Mouse (Mus musculus) intestine, embryonic 15.5 days (tissue): ENCODE data around the gene Dip2b. TPM values are rescaled to one million over a fixed set of nuclear protein-coding genes. Genes with fewer than 3 reads are reported as not detected.

Experiments
- ATAC-seq: fragments of 200-750 bp; cut with Nextera tagmentation; 2 replicates; pipeline ENCODE4 v1.8.0; 2017; ENCODE audit warnings: moderate TSS enrichment, moderate library complexity
- H3K27ac ChIP-seq: fragments of 300-500 bp; sonication (generic); 2 replicates; pipeline ENCODE4 v1.5.1; 2015; ENCODE audit warnings: mild to moderate bottlenecking, inconsistent platforms
- H3K27me3 ChIP-seq: fragments of 300-500 bp; sonication (generic); replicated peaks from 2 replicates; pipeline ENCODE4 v1.6.1; 2015; ENCODE audit warnings: inconsistent platforms
- H3K36me3 ChIP-seq: fragments of 300-500 bp; sonication (generic); 2 replicates; pipeline ENCODE4 v1.6.1; 2015; ENCODE audit warnings: inconsistent platforms
- H3K4me1 ChIP-seq: fragments of 300-500 bp; sonication (generic); replicated peaks from 2 replicates; pipeline ENCODE4 v1.6.1; 2015; ENCODE audit warnings: inconsistent platforms
- H3K4me2 ChIP-seq: fragments of 300-500 bp; sonication (generic); replicated peaks from 2 replicates; pipeline ENCODE4 v1.6.1; 2015; ENCODE audit warnings: mild to moderate bottlenecking, inconsistent platforms
- H3K4me3 ChIP-seq: fragments of 300-500 bp; sonication (generic); replicated peaks from 2 replicates; pipeline ENCODE4 v1.5.1; 2015; ENCODE audit warnings: inconsistent platforms
- H3K9ac ChIP-seq: fragments of 300-500 bp; sonication (generic); 2 replicates; pipeline ENCODE4 v1.6.1; 2015; ENCODE audit warnings: inconsistent platforms
- H3K9me3 ChIP-seq: fragments of 300-500 bp; sonication (generic); 2 replicates; pipeline ENCODE4 v1.6.1; 2016; ENCODE audit warnings: inconsistent platforms
- WGBS: fragments of 180-500 bp; shearing (Covaris S2); methylation state at CpG from one replicate; pipeline ENCODE4 v1.1.7; 2015; 5-methylcytosine and 5-hydroxymethylcytosine counted together
- polyA plus RNA-seq: library from polyadenylated mRNA; unstranded; fragments of >200 nt; fragmentation: Nextera tagmentation; extraction: Ambion mirVana; gene quantifications from 2 replicates; pipeline ENCODE4 v1.2.1, GENCODE M21; 2015

Gene Dip2b
- polyA plus RNA-seq, 1 experiment from 2014 or later: 7.6 TPM

DNA sequence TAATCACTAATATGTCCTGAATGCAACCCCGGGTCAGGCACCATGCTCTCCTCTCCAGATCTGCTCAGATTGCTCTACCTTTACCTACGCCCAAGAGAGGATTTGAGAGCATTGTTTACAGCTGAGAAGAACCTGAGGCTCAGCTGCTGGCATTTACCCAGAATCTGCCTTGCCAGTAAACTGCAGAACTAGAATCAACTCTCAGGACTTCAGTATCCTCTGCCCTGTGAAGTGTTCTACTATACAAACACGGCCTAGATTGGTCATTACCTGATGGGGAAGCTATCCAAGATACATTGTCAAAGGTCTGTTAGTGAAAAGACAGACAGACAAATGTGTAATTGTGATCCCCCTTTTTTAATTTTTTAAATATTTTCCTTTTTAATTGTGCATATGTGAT is 138.7 kb downstream of the Dip2b start:
- Histone ChIP-seq H3K9me3 (no peaks in the 10 kb centered on the region), H3K27me3 (no peaks in the 10 kb centered on the region), H3K4me2 (no peak overlapping the region), H3K4me3 (no peak overlapping the region), H3K9ac (no peak overlapping the region), H3K27ac (no peak overlapping the region), H3K36me3 (peaks cover 11% of the 10 kb centered on the region; the same call in 1 of the 2 replicates), H3K4me1 (no peaks in the 10 kb centered on the region)
- ATAC-seq: no peak
- 85% methylated on average over 3 of the region's 3 CpGs for WGBS

DNA sequence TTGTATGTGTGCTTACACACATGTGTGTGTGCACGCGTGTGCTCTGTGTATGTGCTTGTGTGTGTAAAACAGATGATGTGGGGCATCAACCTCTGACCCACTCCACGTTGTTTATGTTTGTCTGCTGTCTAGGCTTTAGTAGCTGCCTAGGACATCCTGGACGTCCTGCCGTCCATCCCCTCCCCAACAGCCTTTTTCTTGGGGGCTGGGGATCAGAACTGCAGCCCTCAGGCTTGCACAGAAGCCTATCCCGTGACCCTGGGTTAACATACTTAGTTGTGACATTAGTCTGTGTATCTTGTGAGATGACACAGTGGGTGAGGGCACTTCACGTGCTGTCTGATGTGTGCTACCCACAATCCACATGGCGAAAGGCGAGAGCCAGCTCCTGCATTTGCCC is 139.1 kb downstream of the Dip2b start:
- H3K9me3 ChIP-seq: no peaks in the 10 kb centered on the region
- H3K4me1 ChIP-seq: no peaks in the 10 kb centered on the region
- H3K4me3 ChIP-seq: no peak overlapping the region
- ATAC-seq: no peak
- no peak overlapping the region for H3K9ac ChIP-seq
- H3K4me2 ChIP-seq: no peak overlapping the region
- H3K27ac ChIP-seq: no peak overlapping the region
- H3K36me3 ChIP-seq: peaks cover 14% of the 10 kb centered on the region; the same call in 1 of the 2 replicates
- no peaks in the 10 kb centered on the region for H3K27me3 ChIP-seq
- WGBS: 78% methylated on average over 9 of the region's 9 CpGs

DNA sequence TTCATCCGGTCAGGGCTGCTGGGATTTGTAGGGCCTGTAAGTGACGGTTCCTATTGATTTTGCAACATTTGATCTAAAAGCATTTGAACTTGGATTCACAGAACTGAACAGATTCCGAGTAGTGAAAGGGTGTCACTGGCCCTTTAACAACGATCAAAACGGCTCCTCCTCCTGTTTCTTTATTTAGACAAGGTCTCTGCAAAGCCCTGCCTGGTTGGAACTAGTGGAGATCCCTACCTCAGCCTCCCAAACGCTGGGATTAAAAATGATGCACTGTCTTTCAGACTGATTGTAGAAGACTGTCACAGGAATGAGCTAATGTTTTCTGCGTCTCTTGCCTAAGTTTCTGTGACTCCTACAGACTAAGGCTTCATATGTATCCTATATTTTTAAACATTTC is 140.0 kb downstream of the Dip2b start:
- no peaks in the 10 kb centered on the region for H3K27me3 ChIP-seq
- H3K36me3 ChIP-seq: peaks cover 15% of the 10 kb centered on the region; the same call in 1 of the 2 replicates
- H3K4me3 ChIP-seq: no peak overlapping the region
- no peak overlapping the region for H3K27ac ChIP-seq
- H3K9ac ChIP-seq: no peak overlapping the region
- H3K9me3 ChIP-seq: no peaks in the 10 kb centered on the region
- no peaks in the 10 kb centered on the region for H3K4me1 ChIP-seq
- no peak overlapping the region for H3K4me2 ChIP-seq
- 42% methylated on average over 7 of the region's 7 CpGs for WGBS
- ATAC-seq: no peak

DNA sequence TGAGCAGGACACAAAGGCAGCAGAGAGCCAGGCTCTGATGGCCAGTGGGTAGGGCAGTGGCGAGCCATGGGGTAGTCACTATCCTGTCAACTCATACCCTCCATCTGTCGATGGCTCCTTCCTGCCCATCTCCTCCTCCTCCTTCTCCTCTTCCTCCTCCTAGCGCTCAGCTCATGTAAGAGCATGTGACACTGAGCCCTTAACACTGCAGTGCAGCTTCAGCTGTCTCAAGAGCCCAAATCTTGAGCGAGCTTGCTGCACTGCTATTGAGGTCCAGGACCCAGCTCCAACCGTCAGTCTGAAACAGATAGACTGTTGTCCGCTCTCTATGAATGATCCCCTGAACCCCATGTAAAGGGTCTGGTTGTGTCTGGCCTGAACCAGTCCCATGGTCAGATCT is 141.2 kb downstream of the Dip2b start:
- ATAC-seq: no peak
- H3K4me1 ChIP-seq: no peaks in the 10 kb centered on the region
- no peak overlapping the region for H3K4me2 ChIP-seq
- H3K27ac ChIP-seq: no peak overlapping the region
- H3K27me3 ChIP-seq: no peaks in the 10 kb centered on the region
- H3K36me3 ChIP-seq: peaks cover 13% of the 10 kb centered on the region
- H3K9me3 ChIP-seq: no peaks in the 10 kb centered on the region
- 91% methylated on average over 6 of the region's 6 CpGs for WGBS
- H3K4me3 ChIP-seq: no peak overlapping the region
- H3K9ac ChIP-seq: no peak overlapping the region

DNA sequence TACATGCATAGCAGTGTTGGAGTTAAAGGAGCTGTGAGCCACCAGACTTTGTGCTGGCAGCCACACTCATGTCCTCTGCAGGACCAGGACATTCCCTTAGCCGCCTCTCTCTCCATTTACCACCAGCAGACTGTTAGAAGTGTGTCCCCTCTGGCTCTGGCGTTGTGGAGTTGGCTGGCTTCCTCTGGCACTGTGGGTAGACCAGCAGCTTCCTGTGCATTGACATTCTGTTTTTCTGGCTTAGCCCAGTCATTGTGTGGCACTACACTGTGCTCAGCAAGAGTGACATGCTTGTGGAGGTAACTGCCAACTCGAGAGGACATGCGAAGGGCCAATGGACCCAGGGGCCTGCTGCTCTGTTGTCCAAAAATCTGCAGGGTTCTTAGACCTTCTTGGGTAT is 141.8 kb downstream of the Dip2b start:
- no peak overlapping the region for H3K4me2 ChIP-seq
- H3K36me3 ChIP-seq: peaks cover 16% of the 10 kb centered on the region
- H3K27me3 ChIP-seq: no peaks in the 10 kb centered on the region
- H3K4me3 ChIP-seq: no peak overlapping the region
- no peaks in the 10 kb centered on the region for H3K4me1 ChIP-seq
- 92% methylated on average over 4 of the region's 4 CpGs for WGBS
- no peak for ATAC-seq
- no peak overlapping the region for H3K9ac ChIP-seq
- H3K27ac ChIP-seq: no peak overlapping the region
- no peaks in the 10 kb centered on the region for H3K9me3 ChIP-seq

DNA sequence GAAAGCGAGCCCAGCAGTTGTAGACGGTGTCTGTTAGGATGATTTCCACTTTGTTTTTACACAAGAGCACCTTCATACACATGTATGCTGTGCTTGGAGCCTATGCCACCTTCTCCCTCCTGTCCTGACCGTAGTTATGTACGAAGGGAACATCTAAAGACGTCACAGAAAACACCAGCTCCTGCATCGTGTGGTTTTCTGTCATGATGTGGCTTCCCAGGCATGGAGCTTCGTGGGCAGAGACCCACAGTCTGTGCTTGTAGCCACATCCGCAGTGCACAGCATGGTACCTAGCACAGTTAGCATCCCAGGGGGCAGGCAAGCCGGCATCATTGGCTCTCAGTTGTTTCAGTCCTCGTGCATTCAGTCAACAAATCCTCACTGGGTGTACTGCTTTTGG is 143.4 kb downstream of the Dip2b start:
- 0 out of 2 replicates have a peak, but pooled peaks cover 3% of the 10 kb centered on the region for H3K4me1 ChIP-seq
- WGBS: 87% methylated on average over 10 of the region's 10 CpGs
- H3K27ac ChIP-seq: no peak overlapping the region
- no peak for ATAC-seq
- H3K36me3 ChIP-seq: peaks cover 16% of the 10 kb centered on the region
- no peak overlapping the region for H3K4me3 ChIP-seq
- no peaks in the 10 kb centered on the region for H3K27me3 ChIP-seq
- no peak overlapping the region for H3K9ac ChIP-seq
- no peaks in the 10 kb centered on the region for H3K9me3 ChIP-seq
- no peak overlapping the region for H3K4me2 ChIP-seq

DNA sequence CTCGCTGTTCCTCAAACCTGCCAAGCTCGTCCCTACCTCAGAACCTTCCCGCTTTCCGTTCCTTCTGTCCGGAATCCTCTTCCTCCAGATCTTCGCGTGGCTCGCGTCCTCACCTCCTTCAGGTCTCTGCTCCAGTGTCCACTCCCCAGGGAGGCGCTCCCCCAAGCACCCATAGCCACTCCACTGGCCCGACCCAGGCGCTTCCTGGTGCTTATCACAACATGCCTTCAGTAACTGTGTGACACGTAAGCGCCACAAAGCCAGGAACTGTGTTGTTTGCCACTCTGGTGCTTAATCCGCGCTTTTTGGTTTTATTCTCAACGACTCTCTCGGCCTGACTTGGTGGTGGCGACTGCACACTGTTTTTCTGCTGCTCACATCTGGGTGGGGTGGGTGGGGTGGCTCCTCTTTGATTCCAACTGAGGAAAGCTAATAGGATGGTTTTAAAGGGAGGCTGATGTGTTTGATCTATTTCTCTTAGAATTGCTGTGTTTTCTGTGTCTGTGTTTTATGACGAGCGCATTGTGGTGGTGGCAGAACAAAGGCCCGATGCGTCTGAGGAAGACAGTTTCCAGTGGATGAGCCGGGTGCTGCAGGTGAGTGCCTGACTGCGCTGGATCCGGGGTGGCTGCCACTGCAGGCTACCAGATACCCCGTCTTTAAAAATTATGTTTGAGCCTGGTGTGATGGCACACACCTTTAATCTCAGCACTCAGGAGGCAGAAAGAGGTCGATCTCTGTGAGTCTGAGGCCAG is 144.2 kb downstream of the Dip2b start:
- peaks cover 16% of the 10 kb centered on the region for H3K36me3 ChIP-seq
- no peak for ATAC-seq
- H3K27ac ChIP-seq: no peak overlapping the region

DNA sequence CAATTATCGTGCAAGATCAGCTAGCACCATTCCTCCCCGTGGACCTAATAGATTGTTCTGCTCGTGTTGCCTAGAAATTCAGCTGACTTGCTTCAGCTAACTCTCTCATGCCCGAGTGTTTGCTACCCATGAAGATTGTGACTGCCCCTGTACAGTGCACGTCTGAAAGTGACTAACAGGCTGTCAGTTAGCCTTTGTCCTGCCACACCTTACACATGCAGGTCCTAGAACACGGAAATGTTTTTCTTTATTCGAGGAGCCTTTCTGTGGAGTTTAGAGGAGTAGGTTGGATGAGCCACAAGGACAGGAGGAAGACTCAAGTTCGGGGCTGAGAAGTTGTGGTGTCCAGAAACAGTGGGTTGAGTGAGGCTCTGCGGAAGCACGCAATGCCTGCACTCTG is 145.0 kb downstream of the Dip2b start:
- peak; percentile 80 for ATAC-seq
- H3K4me3 ChIP-seq: no peak overlapping the region
- no peak overlapping the region for H3K4me2 ChIP-seq
- no peak overlapping the region for H3K9ac ChIP-seq
- peaks cover 3% of the 10 kb centered on the region; the same call in 1 of the 2 replicates for H3K4me1 ChIP-seq
- peaks cover 13% of the 10 kb centered on the region for H3K36me3 ChIP-seq
- 81% methylated on average over 10 of the region's 10 CpGs for WGBS
- H3K27me3 ChIP-seq: no peaks in the 10 kb centered on the region
- no peaks in the 10 kb centered on the region for H3K9me3 ChIP-seq
- H3K27ac ChIP-seq: no peak overlapping the region

More for the DNA sequence above, 144.2 kb downstream of the Dip2b start:
- H3K9ac ChIP-seq: no peak overlapping the region
- 87% methylated on average over 28 of the region's 28 CpGs for whole genome bisulfite sequencing
- no peak overlapping the region for H3K4me2 ChIP-seq
- H3K4me1 ChIP-seq: 0 out of 2 replicates have a peak, but pooled peaks cover 3% of the 10 kb centered on the region
- no peak overlapping the region for H3K4me3 ChIP-seq
- no peaks in the 10 kb centered on the region for H3K9me3 ChIP-seq
- no peaks in the 10 kb centered on the region for H3K27me3 ChIP-seq

DNA sequence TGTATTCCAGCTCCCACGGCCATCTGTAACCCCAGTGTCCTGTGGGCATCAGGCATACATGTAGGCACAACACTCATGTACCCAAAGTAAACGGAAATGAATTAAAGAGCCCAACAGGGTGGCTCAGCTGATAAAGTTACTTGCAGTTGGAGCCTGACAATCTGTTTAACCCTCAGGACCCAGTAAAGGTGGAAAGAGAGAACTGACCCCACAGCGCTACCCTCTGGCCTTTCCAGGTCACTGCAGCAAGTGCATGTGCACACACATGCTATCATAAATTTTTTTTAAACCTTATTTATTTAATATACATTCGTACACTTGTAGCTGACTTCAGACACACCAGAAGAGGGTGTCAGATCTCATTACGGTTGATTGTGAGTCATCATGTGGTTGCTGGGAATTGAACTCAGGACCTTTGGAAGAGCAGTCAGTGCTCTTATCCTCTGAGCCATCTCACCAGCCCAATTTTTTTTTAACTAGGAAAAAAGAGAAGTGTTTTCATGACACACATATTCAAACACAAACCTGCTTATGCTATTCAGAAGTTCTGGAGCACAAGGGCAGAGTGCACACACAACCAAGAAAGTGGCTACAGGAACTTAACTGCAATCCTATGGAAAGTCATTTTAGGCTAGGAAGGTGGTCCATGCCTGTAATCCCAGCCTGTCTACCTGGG is 146.5 kb downstream of the Dip2b start:
- ATAC-seq: no peak
- Histone ChIP-seq H3K4me3 (no peak overlapping the region), H3K9ac (no peak overlapping the region), H3K27me3 (no peaks in the 10 kb centered on the region), H3K36me3 (peaks cover 13% of the 10 kb centered on the region), H3K9me3 (no peaks in the 10 kb centered on the region), H3K4me2 (no peak overlapping the region), H3K27ac (no peak overlapping the region), H3K4me1 (peaks cover 5% of the 10 kb centered on the region; the same call in 1 of the 2 replicates)
- 87% methylated on average over 5 of the region's 5 CpGs for WGBS

DNA sequence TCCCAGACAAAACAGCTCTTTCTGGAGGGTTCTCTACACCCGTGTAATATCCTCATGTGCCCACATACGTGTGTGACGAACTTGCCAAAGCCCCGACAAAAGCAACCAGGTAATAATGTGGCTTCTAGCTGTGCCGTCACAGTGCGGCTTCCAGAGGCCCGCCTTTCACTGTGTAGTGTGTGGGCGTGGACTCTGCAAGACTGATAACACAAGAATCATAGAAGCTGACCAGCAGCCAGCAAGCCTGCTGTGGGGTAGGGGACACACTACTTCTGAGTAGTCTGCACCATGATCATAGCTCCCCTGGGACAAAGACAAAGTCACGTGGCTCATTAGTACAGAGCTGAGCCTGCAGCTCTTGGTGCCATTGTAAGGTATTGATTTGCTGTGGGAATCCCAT is 147.8 kb downstream of the Dip2b start:
- Histone ChIP-seq H3K27ac (no peak overlapping the region), H3K36me3 (peaks cover 18% of the 10 kb centered on the region), H3K27me3 (no peaks in the 10 kb centered on the region), H3K4me1 (peaks cover 5% of the 10 kb centered on the region; the same call in 1 of the 2 replicates), H3K4me2 (no peak overlapping the region), H3K4me3 (no peak overlapping the region), H3K9ac (no peak overlapping the region), H3K9me3 (no peaks in the 10 kb centered on the region)
- WGBS: 83% methylated on average over 9 of the region's 9 CpGs
- no peak for ATAC-seq

DNA sequence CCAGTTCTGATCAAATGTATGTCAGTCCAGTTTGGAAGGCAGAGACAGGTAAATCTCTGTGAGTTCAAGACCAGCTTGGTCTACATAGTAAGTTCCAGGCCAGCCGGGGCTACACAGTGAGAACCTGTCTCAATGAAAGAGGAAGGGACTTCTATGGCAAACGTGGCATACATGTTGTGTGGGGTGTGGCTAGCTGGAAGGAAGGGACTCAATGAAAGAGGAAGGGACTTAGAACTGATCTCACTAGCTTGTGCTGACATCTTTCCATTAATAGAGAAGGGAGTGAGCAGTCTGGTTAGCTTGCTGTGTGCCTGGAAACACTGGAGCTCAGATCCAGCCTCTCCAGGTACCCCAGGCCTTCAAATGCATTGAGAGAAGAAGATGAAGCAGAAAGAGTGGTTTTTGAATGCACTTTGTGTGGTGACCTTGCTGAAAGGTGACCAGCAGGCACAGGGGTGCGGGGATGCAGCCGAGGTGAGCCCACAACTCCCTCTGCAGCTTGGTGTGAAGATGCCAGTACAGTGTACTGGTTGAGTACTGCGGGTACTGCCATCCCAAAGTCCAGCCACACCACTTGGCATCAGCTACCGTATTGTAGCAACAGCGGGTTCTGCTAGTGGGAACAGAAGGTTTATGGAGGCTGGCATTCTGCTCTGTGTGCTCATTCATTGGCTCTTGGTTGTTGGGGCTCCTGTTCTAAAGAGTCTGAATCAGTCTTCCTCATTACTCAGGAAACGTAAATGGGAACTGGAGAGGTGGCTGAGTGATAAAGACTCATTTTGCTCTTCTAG is 148.6 kb downstream of the Dip2b start:
- peaks cover 26% of the 10 kb centered on the region for H3K36me3 ChIP-seq

DNA sequence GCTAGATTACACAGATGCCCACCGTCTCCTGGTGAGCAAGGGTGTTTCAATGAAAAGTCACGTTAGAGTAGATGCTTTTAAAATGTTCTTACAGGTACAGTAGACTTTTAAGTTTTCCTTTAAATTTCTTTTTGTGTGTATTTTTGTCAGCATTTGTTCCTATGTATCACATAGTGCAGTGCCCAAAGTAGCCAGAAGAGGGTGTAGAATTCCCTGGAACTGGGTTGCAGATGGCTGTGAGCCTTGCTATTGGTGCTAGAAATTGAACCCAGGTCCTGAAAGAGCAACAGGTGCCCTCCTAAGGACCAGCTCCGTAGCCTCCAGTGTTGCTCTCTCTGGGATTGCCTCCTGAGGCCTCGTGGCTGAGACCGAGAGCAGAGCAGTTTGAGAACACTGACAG is 150.1 kb downstream of the Dip2b start:
- ATAC-seq: 0 out of 2 replicates have a peak, but pooled peaks have one; percentile 6
- Histone ChIP-seq H3K27ac (no peak overlapping the region), H3K9ac (no peak overlapping the region), H3K4me3 (no peak overlapping the region), H3K4me1 (peaks cover 5% of the 10 kb centered on the region; the same call in 1 of the 2 replicates), H3K27me3 (no peaks in the 10 kb centered on the region), H3K9me3 (no peaks in the 10 kb centered on the region), H3K4me2 (no peak overlapping the region), H3K36me3 (peaks cover 25% of the 10 kb centered on the region)
- 73% methylated on average over 5 of the region's 5 CpGs for WGBS

More for the DNA sequence above, 148.6 kb downstream of the Dip2b start:
- WGBS: 89% methylated on average over 8 of the region's 8 CpGs
- H3K9ac ChIP-seq: no peak overlapping the region
- H3K9me3 ChIP-seq: no peaks in the 10 kb centered on the region
- H3K27me3 ChIP-seq: no peaks in the 10 kb centered on the region
- peaks cover 5% of the 10 kb centered on the region; the same call in 1 of the 2 replicates for H3K4me1 ChIP-seq
- no peak overlapping the region for H3K27ac ChIP-seq
- H3K4me3 ChIP-seq: no peak overlapping the region
- no peak for ATAC-seq
- H3K4me2 ChIP-seq: no peak overlapping the region
